Mouse (Mus musculus) stomach, embryonic 14.5 days (tissue): Measurements from ENCODE around the gene Dalrd3. TPM values are rescaled to one million over a fixed set of nuclear protein-coding genes. Genes with fewer than 3 reads are reported as not detected.

Experiments used
- ATAC-seq: fragments of 200-750 bp; cut with Nextera tagmentation; 2 replicates; pipeline ENCODE4 v1.8.0; 2017; ENCODE audit warnings: low read depth, moderate TSS enrichment; ENCODE audit not compliant: insufficient number of reproducible peaks, insufficient read depth, low FRiP score
- H3K27ac ChIP-seq: fragments of 300-500 bp; sonication (generic); 2 replicates; pipeline ENCODE4 v1.5.1; 2014; ENCODE audit warnings: mild to moderate bottlenecking, low read length, moderate library complexity, mixed read lengths
- H3K27me3 ChIP-seq: fragments of 300-500 bp; sonication (generic); 2 replicates; pipeline ENCODE4 v1.6.1; 2014; ENCODE audit warnings: low read length, control low read depth, mixed read lengths; ENCODE audit not compliant: control insufficient read depth, insufficient read depth
- H3K36me3 ChIP-seq: fragments of 300-500 bp; sonication (generic); 2 replicates; pipeline ENCODE4 v1.6.1; 2014; ENCODE audit warnings: mild to moderate bottlenecking, control low read depth, low read length, moderate library complexity, mixed read lengths; ENCODE audit not compliant: control insufficient read depth, insufficient read depth
- H3K4me1 ChIP-seq: fragments of 300-500 bp; sonication (generic); 2 replicates; pipeline ENCODE4 v1.6.1; 2014; ENCODE audit warnings: low read length, control low read depth, mixed read lengths; ENCODE audit not compliant: control insufficient read depth, insufficient read depth
- H3K4me2 ChIP-seq: fragments of 300-500 bp; sonication (generic); replicated peaks from 2 replicates; pipeline ENCODE4 v1.6.1; 2014; ENCODE audit warnings: low read depth, low read length, control low read depth
- H3K4me3 ChIP-seq: fragments of 300-500 bp; sonication (generic); 2 replicates; pipeline ENCODE4 v1.5.1; 2014; ENCODE audit warnings: low read depth, low read length, control low read depth
- H3K9ac ChIP-seq: fragments of 300-500 bp; sonication (generic); replicated peaks from 2 replicates; pipeline ENCODE4 v1.6.1; 2014; ENCODE audit warnings: low read depth, mild to moderate bottlenecking, control low read depth, low read length, moderate library complexity, mixed read lengths
- H3K9me3 ChIP-seq: fragments of 300-500 bp; sonication (generic); 2 replicates; pipeline ENCODE4 v1.6.1; 2016; ENCODE audit warnings: low read depth, low read length, control low read depth; ENCODE audit not compliant: control insufficient read depth
- WGBS: fragments of 180-500 bp; shearing (Covaris S2); extraction: QIAGEN DNeasy Blood & Tissue Kit; methylation state at CpG from one replicate; pipeline ENCODE4 v1.1.7; 2014; 5-methylcytosine and 5-hydroxymethylcytosine counted together
- microRNA counts: library from miRNA; unstranded; fragments of <30 nt; microRNA quantifications from one replicate; lab custom pipeline; 2016
- microRNA-seq: library from miRNA; unstranded; fragments of <30 nt; microRNA quantifications from one replicate; pipeline ENCODE4, GENCODE M21; 2016
- polyA plus RNA-seq: library from polyadenylated mRNA; unstranded; fragments of >200 nt; fragmentation: Nextera tagmentation; extraction: Ambion mirVana; gene quantifications from 2 replicates; pipeline ENCODE4 v1.2.1, GENCODE M21; 2014

Gene Dalrd3
- polyA plus RNA-seq, 1 experiment from 2014 or later: 135 TPM

DNA sequence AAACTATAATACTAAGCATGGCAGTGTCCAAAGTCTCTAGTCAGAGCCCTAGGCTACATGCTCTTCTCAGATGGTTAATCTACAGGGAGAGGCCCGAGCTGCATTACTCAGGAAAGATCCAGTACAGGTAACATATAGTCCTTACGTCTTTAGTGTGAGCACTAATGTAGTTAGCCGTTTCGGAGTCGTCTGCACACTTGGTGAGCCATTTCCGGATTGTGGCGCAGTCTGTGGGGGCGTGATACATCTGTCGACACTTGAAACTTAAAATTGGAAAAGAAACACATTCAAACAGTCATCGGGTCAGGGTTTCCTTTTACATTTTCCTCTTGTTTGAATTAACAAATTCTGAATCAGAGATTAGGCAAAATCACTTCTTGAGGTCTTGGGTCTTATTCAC lies 41.8 kb downstream of the Dalrd3 start:
- 94% methylated on average over 10 of the region's 10 CpGs for WGBS
- Histone ChIP-seq H3K9ac (no peak overlapping the region), H3K36me3 (peaks cover 83% of the 10 kb centered on the region), H3K4me1 (no peaks in the 10 kb centered on the region), H3K4me3 (no peak overlapping the region), H3K27ac (no peak overlapping the region), H3K4me2 (no peak overlapping the region), H3K27me3 (no peaks in the 10 kb centered on the region), H3K9me3 (no peaks in the 10 kb centered on the region)
- ATAC-seq: no peak

DNA sequence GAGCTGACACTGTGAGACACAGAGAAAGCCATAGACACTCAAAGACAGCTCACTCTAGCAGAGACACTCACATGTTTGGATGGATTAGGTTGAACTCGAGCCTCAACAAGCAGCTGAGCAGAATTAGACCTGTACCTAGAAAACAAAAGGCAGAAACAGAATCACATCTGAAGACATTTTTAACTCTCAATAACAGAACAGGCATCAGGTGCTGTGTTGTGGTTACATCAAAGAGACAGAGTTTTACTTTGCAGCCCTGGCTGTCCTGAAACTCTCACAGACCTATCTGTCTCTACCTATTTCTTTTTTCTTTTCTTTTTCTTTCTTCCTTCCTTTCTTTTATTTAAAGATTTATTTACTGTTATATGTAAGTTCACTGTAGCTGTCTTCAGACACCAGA lies 47.6 kb downstream of the Dalrd3 start:
- ATAC-seq: no peak
- H3K9me3 ChIP-seq: no peaks in the 10 kb centered on the region
- peaks cover 63% of the 10 kb centered on the region for H3K36me3 ChIP-seq
- 91% methylated on average over 1 of the region's 1 CpGs for WGBS
- no peak overlapping the region for H3K9ac ChIP-seq
- no peak overlapping the region for H3K4me3 ChIP-seq
- no peaks in the 10 kb centered on the region for H3K27me3 ChIP-seq
- H3K4me1 ChIP-seq: no peaks in the 10 kb centered on the region
- no peak overlapping the region for H3K4me2 ChIP-seq
- H3K27ac ChIP-seq: no peak overlapping the region

MicroRNA genes within 50 kb of the gene (microRNA counts, 519-probe panel; counts per million panel counts)
- microRNA mmu-miR-191 (lab: Ali Mortazavi, UCI) (3,211 counts per million, percentile 60 among the panel's probes with 10 or more counts), microRNA mmu-miR-425 (lab: Ali Mortazavi, UCI) (2,787 counts per million, percentile 48 among the panel's probes with 10 or more counts)

Small RNA genes within 50 kb of the gene (microRNA-seq; reads per million reads assigned to microRNA genes)
- gene Gm24083 (not detected), gene Mir191 (not detected), gene Mir425 (2,019 reads per million, percentile 80 among the genes with 10 or more reads in this experiment)

Other genes starting within 250 kb of the Dalrd3 start
- gene Gpx1, start 231.0 kb upstream of the Dalrd3 start, polyA plus RNA-seq: 676 and 679 TPM in 2 replicates
- gene Usp4, start 222.0 kb upstream of the Dalrd3 start, polyA plus RNA-seq: 102 and 103 TPM in 2 replicates
- 0.72 and 0.87 TPM in 2 replicates for gene 1700102P08Rik, start 177.1 kb upstream of the Dalrd3 start, polyA plus RNA-seq
- gene Ccdc36, start 141.4 kb upstream of the Dalrd3 start, polyA plus RNA-seq: 1.9 and 2.5 TPM in 2 replicates
- not detected in 2 replicates for gene BC048562, start 133.4 kb upstream of the Dalrd3 start, polyA plus RNA-seq
- 48.2 and 49.9 TPM in 2 replicates for gene Ccdc71, start 109.4 kb upstream of the Dalrd3 start, polyA plus RNA-seq
- 64.0 and 64.9 TPM in 2 replicates for gene Klhdc8b, start 108.3 kb upstream of the Dalrd3 start, polyA plus RNA-seq
- 38.7 and 43.7 TPM in 2 replicates for gene Lamb2, start 90.2 kb upstream of the Dalrd3 start, polyA plus RNA-seq
- gene Usp19, start 79.3 kb upstream of the Dalrd3 start, polyA plus RNA-seq: 49.5 and 54.4 TPM in 2 replicates
- gene Qars, start 62.2 kb upstream of the Dalrd3 start, polyA plus RNA-seq: 113 and 114 TPM in 2 replicates
- gene Qrich1, start 53.1 kb upstream of the Dalrd3 start, polyA plus RNA-seq: 120 and 121 TPM in 2 replicates
- 193 and 198 TPM in 2 replicates for gene Impdh2, start 9.6 kb upstream of the Dalrd3 start, polyA plus RNA-seq
- 40.7 and 45.2 TPM in 2 replicates for gene Ndufaf3, start 2.5 kb upstream of the Dalrd3 start, polyA plus RNA-seq
- 85.0 and 88.4 TPM in 2 replicates for gene Wdr6, start 8.9 kb downstream of the Dalrd3 start, polyA plus RNA-seq
- 6.1 and 6.2 TPM in 2 replicates for gene P4htm, start 27.8 kb downstream of the Dalrd3 start, polyA plus RNA-seq
- gene Arih2, start 79.5 kb downstream of the Dalrd3 start, polyA plus RNA-seq: 36.2 and 36.8 TPM in 2 replicates
- 21.9 and 25.2 TPM in 2 replicates for gene Slc25a20, start 92.2 kb downstream of the Dalrd3 start, polyA plus RNA-seq
- gene Prkar2a, start 119.4 kb downstream of the Dalrd3 start, polyA plus RNA-seq: 30.4 and 33.6 TPM in 2 replicates
- gene Ip6k2, start 213.9 kb downstream of the Dalrd3 start, polyA plus RNA-seq: 118 and 123 TPM in 2 replicates
- 11.9 and 15.3 TPM in 2 replicates for gene Nckipsd, start 238.5 kb downstream of the Dalrd3 start, polyA plus RNA-seq